ENCODE assay signal across 8 mouse cellular contexts in genomic region chr6:30173551-30174460, GRCm38 (mm10).
DNase-seq lines count a peak whose midpoint lies in the region; ATAC-seq and TF ChIP-seq lines count a peak whose summit lies in the region.

No protein-coding gene starts in this region.

- H3K4me3 ChIP-seq in heart, embryonic 11.5 days (ENCODE audit: low read depth, low read length), result peak overlapping the region; percentile 41
- peak overlapping the region; percentile 26 to 45 for H3K4me3 ChIP-seq in liver, embryonic 14.5 days (ENCODE audit: insufficient read depth in 1 of 2, low read depth in 2 of 2, low read length in 2 of 2)
- H3K4me3 ChIP-seq in neural tube, embryonic 13.5 days, result peak overlapping the region; percentile 35

- WGBS in heart, embryonic 11.5 days (ENCODE audit: insufficient replicate concordance), result 1% methylated on average over 80 of the region's 80 CpGs
- WGBS in liver, embryonic 14.5 days (ENCODE audit: insufficient replicate concordance), result under 1% methylated on average over 80 of the region's 80 CpGs
- WGBS in neural tube, embryonic 13.5 days, result under 1% methylated on average over 62 of the region's 80 CpGs

- H3K4me1 ChIP-seq in heart, embryonic 11.5 days (ENCODE audit: control insufficient read depth, insufficient read depth, low read length), result peaks cover 37% of the 10 kb centered on the region
- peaks cover 2 to 4% of the 10 kb centered on the region in 2 experiments; a peak in 1 of 4 replicates for H3K4me1 ChIP-seq in liver, embryonic 14.5 days (replicated peaks; ENCODE audit: control insufficient read depth in 2 of 2, insufficient read depth in 2 of 2, low read length in 1 of 2)
- H3K4me1 ChIP-seq in neural tube, embryonic 13.5 days (replicated peaks), result peaks cover 55% of the 10 kb centered on the region

- H3K27me3 ChIP-seq in heart, embryonic 11.5 days (ENCODE audit: control insufficient read depth, insufficient read depth, low read length), result peaks cover 96% of the 10 kb centered on the region
- peaks cover 100% of the 10 kb centered on the region for H3K27me3 ChIP-seq in liver, embryonic 14.5 days (ENCODE audit: control insufficient read depth, insufficient read depth, low read length)
- H3K27me3 ChIP-seq in neural tube, embryonic 13.5 days, result peaks cover 98% of the 10 kb centered on the region

- H3K4me2 ChIP-seq in heart, embryonic 11.5 days, result peak overlapping the region; percentile 59
- peak overlapping the region; percentile 65 for H3K4me2 ChIP-seq in liver, embryonic 14.5 days (ENCODE audit: low read depth)
- H3K4me2 ChIP-seq in neural tube, embryonic 13.5 days, result peak overlapping the region; percentile 33

- H3K36me3 ChIP-seq in heart, embryonic 11.5 days (ENCODE audit: control insufficient read depth, insufficient read depth, low read length), result no peaks in the 10 kb centered on the region
- H3K36me3 ChIP-seq in liver, embryonic 14.5 days (replicated peaks; ENCODE audit: control insufficient read depth, insufficient read depth, low read depth), result no peaks in the 10 kb centered on the region
- no peaks in the 10 kb centered on the region for H3K36me3 ChIP-seq in neural tube, embryonic 13.5 days

- no peaks in the 10 kb centered on the region for H3K9me3 ChIP-seq in heart, embryonic 11.5 days (replicated peaks; ENCODE audit: control insufficient read depth, low read length)
- no peaks in the 10 kb centered on the region for H3K9me3 ChIP-seq in liver, embryonic 14.5 days (ENCODE audit: control insufficient read depth, low read length)
- H3K9me3 ChIP-seq in neural tube, embryonic 13.5 days, result no peaks in the 10 kb centered on the region

- 0 out of 2 replicates have a peak overlapping the region, but pooled peaks have one; percentile 1 for H3K9ac ChIP-seq in heart, embryonic 11.5 days (ENCODE audit: low read depth, low read length)
- no peak overlapping the region for H3K9ac ChIP-seq in liver, embryonic 14.5 days (replicated peaks)
- H3K9ac ChIP-seq in neural tube, embryonic 13.5 days, result peak overlapping the region; percentile 59

- peak; percentile 10; the same call in 1 of the 2 replicates for ATAC-seq in heart, embryonic 11.5 days (replicated peaks; ENCODE audit: insufficient number of reproducible peaks, low FRiP score, low TSS enrichment)
- peak; percentile 58 for ATAC-seq in inflammation-experienced regulatory T-cells, adult 6 months
- peak; percentile 56 for ATAC-seq in liver, embryonic 14.5 days (ENCODE audit: insufficient read depth)
- ATAC-seq in neural tube, embryonic 13.5 days (ENCODE audit: low read depth), result no peak

- H3K27ac ChIP-seq in heart, embryonic 11.5 days (ENCODE audit: low read depth, low read length), result no peak overlapping the region
- no peak overlapping the region for H3K27ac ChIP-seq in liver, embryonic 14.5 days
- H3K27ac ChIP-seq in neural tube, embryonic 13.5 days (replicated peaks), result peak overlapping the region; percentile 70

- no peak for TF ChIP-seq EP300 in liver, embryonic 14.5 days (IDR thresholded peaks at IDR 0.05; ENCODE audit: low read depth)

- DNase-seq in heart, adult 9 months (ENCODE audit: low spot score in 2 of 2), result no peak
- peak; percentile 41 for DNase-seq in c-Kit-positive CD71-positive TER-119-negative erythroid progenitor cells, embryonic 14.5 days (ENCODE audit: low read depth)
- DNase-seq in liver, embryonic 14.5 days (ENCODE audit: low read depth in 3 of 3, low spot score in 3 of 3), result peak; percentile 12 to 35 (median 30)
- no peak for DNase-seq in right cerebral cortex, adult 2 months (ENCODE audit: low spot score in 2 of 2)
- DNase-seq in gastrocnemius, adult 8-10 months (ENCODE audit: low spot score in 2 of 2), result no peak

- no peak for TF ChIP-seq CTCF in liver, embryonic 14.5 days (IDR thresholded peaks at IDR 0.05; ENCODE audit: low read depth)

Comparison
In these comparisons a context has a peak if more than half of its experiments do, and no peak if none do; other contexts are left out.
1. DNase-seq: peak in c-Kit-positive CD71-positive TER-119-negative erythroid progenitor cells, embryonic 14.5 days (single experiment) and liver, embryonic 14.5 days (3 of 3); none in heart, adult 9 months (0 of 2), right cerebral cortex, adult 2 months (0 of 2) and gastrocnemius, adult 8-10 months (0 of 2).
2. Peak in every context shown above with its lines, with median percentiles within 50 percentile points of each other: H3K4me2 ChIP-seq and H3K4me3 ChIP-seq.